Comparison of ENCODE assay signal across 8 mouse cellular contexts in the genomic region with DNA sequence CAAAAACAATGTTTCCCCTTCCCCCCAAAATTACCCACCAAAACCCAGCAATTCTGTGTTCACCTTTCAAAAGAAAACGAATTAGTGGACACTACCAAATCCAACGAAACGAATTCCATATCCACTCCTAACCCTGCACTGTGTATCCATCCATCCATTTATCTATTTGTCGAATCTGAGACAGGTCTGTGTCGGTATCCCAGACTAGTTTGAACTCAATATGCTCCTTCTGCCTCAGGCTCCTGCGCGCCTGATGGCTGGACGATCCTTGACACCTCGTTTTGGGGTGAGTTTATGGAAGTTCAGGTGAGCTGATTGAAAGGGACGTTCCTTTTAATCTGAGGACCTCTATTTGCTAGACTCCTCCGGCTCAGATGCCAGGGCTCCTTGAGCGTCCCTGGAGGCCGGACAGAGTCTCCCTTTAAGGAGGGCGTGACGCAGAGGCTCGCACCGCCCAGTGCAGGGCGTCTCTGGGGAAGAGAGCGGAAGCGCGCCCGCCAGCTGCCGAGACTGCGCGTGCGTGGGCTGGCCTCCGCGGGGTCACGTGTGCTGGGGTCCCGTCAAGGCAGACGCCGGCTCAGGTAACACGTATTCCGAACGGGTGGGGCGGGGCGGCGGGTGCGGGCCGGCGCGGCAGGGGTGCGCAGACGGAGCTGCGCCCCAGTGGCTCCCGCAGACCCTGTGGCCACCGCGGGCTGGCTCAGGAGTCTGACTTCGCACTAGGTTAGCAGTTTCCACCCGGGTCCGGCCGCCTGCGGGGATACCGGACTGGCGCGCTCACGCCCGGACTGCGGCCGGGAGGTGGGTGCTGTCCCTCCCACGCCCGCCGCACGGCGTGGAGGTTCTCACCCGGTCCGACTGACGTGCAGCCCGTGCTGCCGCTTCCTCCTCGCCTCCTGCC. TPM values are rescaled to one million over a fixed set of nuclear protein-coding genes. Genes with fewer than 3 reads are reported as not detected.
DNase-seq lines count a peak whose midpoint lies in the region; ATAC-seq lines count a peak whose summit lies in the region.

A gene (plus strand): TSS at position 474 of the 901 bp plus-strand sequence.

- no peaks in the 10 kb centered on the region for H3K27me3 ChIP-seq in forebrain, embryonic 11.5 days (ENCODE audit: control insufficient read depth, insufficient read depth, low read length)
- no peaks in the 10 kb centered on the region for H3K27me3 ChIP-seq in heart, embryonic 16.5 days (ENCODE audit: control insufficient read depth, insufficient read depth, low read length)
- H3K27me3 ChIP-seq in liver, embryonic 15.5 days = no peaks in the 10 kb centered on the region
- H3K27me3 ChIP-seq in neural tube, embryonic 12.5 days (replicated peaks) = no peaks in the 10 kb centered on the region

- H3K9me3 ChIP-seq in forebrain, embryonic 11.5 days (ENCODE audit: control insufficient read depth, low read length) = no peaks in the 10 kb centered on the region
- no peaks in the 10 kb centered on the region for H3K9me3 ChIP-seq in heart, embryonic 16.5 days (replicated peaks; ENCODE audit: control insufficient read depth, low read length)
- H3K9me3 ChIP-seq in liver, embryonic 15.5 days (replicated peaks) = no peaks in the 10 kb centered on the region
- H3K9me3 ChIP-seq in neural tube, embryonic 12.5 days = no peaks in the 10 kb centered on the region

- peak within 1 kb of the TSS; percentile 79 for H3K9ac ChIP-seq in forebrain, embryonic 11.5 days (ENCODE audit: low read length)
- H3K9ac ChIP-seq in heart, embryonic 16.5 days (ENCODE audit: low read length) = peak within 1 kb of the TSS; percentile 85
- H3K9ac ChIP-seq in liver, embryonic 15.5 days = peak within 1 kb of the TSS; percentile 77
- peak within 1 kb of the TSS; percentile 81 for H3K9ac ChIP-seq in neural tube, embryonic 12.5 days

- under 1% methylated on average over 71 of the region's 71 CpGs for WGBS in forebrain, embryonic 11.5 days
- 2% methylated on average over 71 of the region's 71 CpGs for WGBS in heart, embryonic 16.5 days
- WGBS in liver, embryonic 15.5 days (ENCODE audit: insufficient replicate concordance) = 1% methylated on average over 71 of the region's 71 CpGs
- 1% methylated on average over 71 of the region's 71 CpGs for WGBS in neural tube, embryonic 12.5 days

- peak; percentile 84 to 87 for DNase-seq in CD8-positive naive resting alpha-beta T cell, adult 2 months (ENCODE audit: low read depth in 2 of 2, low spot score in 2 of 2)
- peak; percentile 89 for DNase-seq in c-Kit-positive CD71-negative TER-119-negative erythroid progenitor cells, embryonic 14.5 days (ENCODE audit: low read depth)
- DNase-seq in forebrain, embryonic 11.5 days (ENCODE audit: low spot score) = peak; percentile 96
- DNase-seq in kidney, postnatal 36 days = peak; percentile 93 to 96
- DNase-seq in telencephalon, adult 2 months (ENCODE audit: low read depth, low spot score) = peak; percentile 91

- no peaks in the 10 kb centered on the region for H3K4me1 ChIP-seq in forebrain, embryonic 11.5 days (replicated peaks; ENCODE audit: control insufficient read depth, insufficient read depth, low read length)
- peaks cover 5% of the 10 kb centered on the region; the same call in 1 of the 2 replicates for H3K4me1 ChIP-seq in heart, embryonic 16.5 days (ENCODE audit: control insufficient read depth, insufficient read depth, low read length)
- peaks cover 22% of the 10 kb centered on the region for H3K4me1 ChIP-seq in liver, embryonic 15.5 days (replicated peaks)
- H3K4me1 ChIP-seq in neural tube, embryonic 12.5 days = 0 out of 2 replicates have a peak, but pooled peaks cover 5% of the 10 kb centered on the region

- 0 out of 2 replicates have a peak within 1 kb of the TSS, but pooled peaks have one; percentile 18 for H3K27ac ChIP-seq in forebrain, embryonic 11.5 days (ENCODE audit: low read depth, low read length)
- peak within 1 kb of the TSS; percentile 90 for H3K27ac ChIP-seq in heart, embryonic 16.5 days (ENCODE audit: low read length)
- H3K27ac ChIP-seq in liver, embryonic 15.5 days (replicated peaks) = peak within 1 kb of the TSS; percentile 81
- H3K27ac ChIP-seq in neural tube, embryonic 12.5 days = 0 out of 2 replicates have a peak within 1 kb of the TSS, but pooled peaks have one; percentile 20

- peak; percentile 97 for ATAC-seq in forebrain, embryonic 11.5 days (replicated peaks; ENCODE audit: low FRiP score)
- ATAC-seq in heart, embryonic 16.5 days (replicated peaks; ENCODE audit: extremely low read depth, insufficient read depth, low FRiP score) = peak; percentile 98
- ATAC-seq in liver, embryonic 15.5 days (ENCODE audit: insufficient read depth) = peak; percentile 98
- ATAC-seq in neural tube, embryonic 12.5 days (ENCODE audit: low FRiP score, low read depth) = peak; percentile 99

- H3K36me3 ChIP-seq in forebrain, embryonic 11.5 days (ENCODE audit: control insufficient read depth, insufficient read depth, low read length) = no peaks in the 10 kb centered on the region
- H3K36me3 ChIP-seq in heart, embryonic 16.5 days (ENCODE audit: control insufficient read depth, insufficient read depth) = no peaks in the 10 kb centered on the region
- H3K36me3 ChIP-seq in liver, embryonic 15.5 days (replicated peaks) = no peaks in the 10 kb centered on the region
- no peaks in the 10 kb centered on the region for H3K36me3 ChIP-seq in neural tube, embryonic 12.5 days

- peak within 1 kb of the TSS; percentile 82 for H3K4me3 ChIP-seq in forebrain, embryonic 11.5 days (ENCODE audit: low read depth, low read length)
- peak within 1 kb of the TSS; percentile 74 for H3K4me3 ChIP-seq in heart, embryonic 16.5 days (ENCODE audit: low read length)
- H3K4me3 ChIP-seq in liver, embryonic 15.5 days (replicated peaks) = peak within 1 kb of the TSS; percentile 77
- peak within 1 kb of the TSS; percentile 78 for H3K4me3 ChIP-seq in neural tube, embryonic 12.5 days

- peak within 1 kb of the TSS; percentile 94 for H3K4me2 ChIP-seq in forebrain, embryonic 11.5 days (ENCODE audit: low read depth, low read length, severe bottlenecking)
- H3K4me2 ChIP-seq in heart, embryonic 16.5 days (ENCODE audit: low read depth, low read length) = peak within 1 kb of the TSS; percentile 80
- H3K4me2 ChIP-seq in liver, embryonic 15.5 days = peak within 1 kb of the TSS; percentile 97
- H3K4me2 ChIP-seq in neural tube, embryonic 12.5 days (replicated peaks) = peak within 1 kb of the TSS; percentile 79

RNA-seq across cellular contexts. Expression of the gene that starts here (rescaled TPM):
- 25.5 and 25.9 TPM in 2 replicates for polyA plus RNA-seq in forebrain, embryonic 11.5 days (2014; fragmentation: Nextera tagmentation; extraction: Ambion mirVana)
- polyA plus RNA-seq in heart, embryonic 16.5 days (2015; fragmentation: Nextera tagmentation; extraction: Ambion mirVana) = 25.4 and 30.9 TPM in 2 replicates
- polyA plus RNA-seq in liver, embryonic 15.5 days (2015; fragmentation: Nextera tagmentation; extraction: Ambion mirVana) = 5.4 and 6.3 TPM in 2 replicates
- 30.3 and 30.9 TPM in 2 replicates for polyA plus RNA-seq in neural tube, embryonic 12.5 days (2016; fragmentation: Nextera tagmentation; extraction: Ambion mirVana)

Comparison
In these comparisons a context has a peak if more than half of its experiments do, and no peak if none do; other contexts are left out.
1. Peak in every context shown above with its lines: DNase-seq, ATAC-seq, H3K4me3 ChIP-seq and H3K27ac ChIP-seq.
2. H3K27ac ChIP-seq: peak in every context shown above with its lines; median percentile 90 in heart, embryonic 16.5 days; 81 in liver, embryonic 15.5 days; 20 in neural tube, embryonic 12.5 days; 18 in forebrain, embryonic 11.5 days.